Mouse (Mus musculus) adipocyte (in vitro differentiated cells): Measurements from ENCODE around the gene Gtf2a2.
"Not testable (repeated sequence)": the region's sequence is repeated elsewhere in the genome, so short reads cannot be mapped to it uniquely, and the experiment has no call there.

ENCODE experiments used
- DNase-seq: peaks from one replicate; pipeline ENCODE4 v3.0.0-alpha.2; 2016; ENCODE audit warnings: low spot score

The Gtf2a2 gene

DNA sequence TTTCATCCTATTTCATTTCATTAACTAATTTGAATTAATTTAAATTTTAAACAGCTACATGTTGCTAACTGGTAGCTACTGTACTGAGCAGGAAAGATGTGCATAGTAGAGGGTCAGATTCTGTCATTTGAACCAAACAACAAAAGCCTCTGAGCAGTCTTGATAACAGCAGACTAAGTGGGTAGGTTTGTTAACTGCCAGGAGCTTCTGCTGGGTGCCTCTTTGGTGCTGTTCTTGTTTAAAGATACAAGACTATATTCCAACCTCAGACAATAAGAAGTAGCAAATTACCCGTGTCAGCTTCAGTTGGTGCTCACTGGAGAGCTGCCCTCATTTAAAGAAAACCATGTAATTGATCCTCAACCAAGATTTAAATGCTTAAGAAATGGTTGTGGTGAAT, 9.3 kb downstream of the Gtf2a2 start:
- no peak for DNase-seq

DNA sequence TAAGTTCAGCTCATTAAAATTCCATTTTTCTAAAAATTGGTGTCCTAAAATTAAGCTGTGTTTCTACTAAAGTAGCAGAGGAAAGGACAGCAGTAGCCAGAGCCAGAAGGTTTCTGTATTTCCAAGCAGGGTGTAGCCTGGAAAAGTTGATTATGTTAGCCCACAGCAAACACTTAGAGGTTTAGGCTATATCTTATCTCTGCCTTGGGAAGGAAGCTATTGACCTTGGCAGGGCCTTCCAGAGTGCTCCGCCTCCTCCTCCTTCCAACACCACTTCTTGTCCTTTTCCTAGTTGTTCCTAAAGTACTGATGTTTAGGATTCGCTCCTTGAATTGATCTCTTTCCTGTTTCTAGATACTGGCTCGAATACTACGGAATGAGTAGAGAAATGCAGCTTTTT, 9.7 kb downstream of the Gtf2a2 start:
- no peak for DNase-seq

DNA sequence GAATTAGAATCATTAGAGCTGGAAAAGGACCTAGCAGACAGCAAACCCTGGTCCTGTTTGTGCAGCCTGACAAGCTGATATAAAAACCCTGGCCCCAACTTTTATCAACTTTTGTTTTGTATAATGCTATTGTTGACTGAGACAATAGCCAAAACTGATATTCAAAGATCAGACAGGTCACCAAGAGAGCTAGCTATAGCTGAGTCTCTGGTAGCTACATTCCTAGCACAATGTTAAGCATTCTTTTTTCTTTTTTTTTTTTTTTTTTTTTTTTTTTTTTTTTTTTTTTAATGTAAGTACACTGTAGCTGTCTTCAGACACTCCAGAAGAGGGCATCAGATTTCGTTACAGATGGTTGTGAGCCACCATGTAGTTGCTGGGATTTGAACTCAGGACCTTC, 11.3 kb downstream of the Gtf2a2 start:
- not testable (repeated sequence) for DNase-seq

DNA sequence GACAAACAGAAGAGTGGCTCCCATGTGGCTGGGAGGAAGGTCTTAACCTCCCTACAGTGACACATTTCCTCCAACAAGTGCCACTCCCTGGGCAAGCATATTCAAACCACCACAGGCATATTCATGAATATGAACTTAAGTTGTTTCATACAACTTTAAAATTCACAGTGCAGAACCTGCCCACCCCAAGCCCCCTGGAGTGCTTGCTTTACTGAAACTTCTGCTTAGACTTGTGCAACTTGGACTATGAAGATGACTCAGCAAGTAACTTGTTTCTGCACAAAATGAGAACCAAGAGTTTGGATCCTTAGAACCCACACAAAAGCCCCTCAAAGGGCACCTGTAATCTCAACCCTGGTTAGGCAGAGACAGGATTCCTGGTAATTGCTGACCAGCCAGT, 12.3 kb downstream of the Gtf2a2 start:
- DNase-seq, result no peak

DNA sequence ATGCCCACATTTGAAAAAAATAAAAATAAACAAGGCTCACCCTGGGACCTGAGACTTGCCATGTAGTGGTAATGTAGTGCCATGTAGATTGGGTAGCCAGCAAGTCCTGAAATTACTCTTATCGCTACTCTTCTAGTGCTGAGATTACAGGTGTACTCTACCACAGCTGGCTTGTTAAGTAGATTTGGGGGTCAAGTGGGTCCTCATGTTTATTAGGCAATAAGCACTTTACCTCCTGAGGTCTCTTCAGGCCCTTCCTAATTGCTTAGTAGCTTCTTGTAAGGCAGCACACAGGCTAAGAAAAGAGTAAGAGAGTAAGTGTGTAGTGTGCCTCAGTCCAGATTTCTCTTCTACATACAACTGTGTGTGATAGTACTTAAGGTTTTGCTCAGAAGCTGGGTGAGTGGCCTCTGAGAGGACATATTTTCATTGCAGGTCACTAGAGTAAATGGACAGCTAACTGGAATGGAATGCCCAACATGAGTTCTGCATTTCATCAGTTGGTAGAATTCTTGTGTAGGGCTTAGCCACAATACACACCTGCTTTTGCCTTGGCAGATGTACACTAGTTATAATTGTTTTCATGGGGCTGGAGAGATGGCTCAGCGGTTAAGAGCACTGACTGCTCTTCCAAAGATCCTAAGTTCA, 13.1 kb downstream of the Gtf2a2 start:
- DNase-seq, result no peak

DNA sequence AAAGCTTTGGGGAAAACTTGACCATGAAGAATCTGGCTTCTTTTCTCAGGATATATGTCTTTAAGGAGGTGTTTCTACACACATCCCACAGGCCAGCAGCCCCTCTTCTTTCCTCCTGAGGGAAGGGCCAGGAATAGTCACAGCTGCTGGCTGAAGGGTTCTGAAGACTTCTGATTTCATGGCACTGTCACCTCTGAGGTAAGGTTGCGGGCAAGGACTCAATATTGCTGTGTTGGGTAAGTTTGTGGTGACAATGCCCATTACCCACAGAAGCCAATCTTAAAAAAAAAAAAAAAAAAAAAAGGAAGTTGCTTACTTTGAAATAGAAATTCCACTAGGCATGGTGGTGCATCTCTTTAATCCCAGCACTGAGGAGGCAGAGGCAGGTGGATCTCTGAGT, 19.8 kb downstream of the Gtf2a2 start:
- DNase-seq, result no peak

DNA sequence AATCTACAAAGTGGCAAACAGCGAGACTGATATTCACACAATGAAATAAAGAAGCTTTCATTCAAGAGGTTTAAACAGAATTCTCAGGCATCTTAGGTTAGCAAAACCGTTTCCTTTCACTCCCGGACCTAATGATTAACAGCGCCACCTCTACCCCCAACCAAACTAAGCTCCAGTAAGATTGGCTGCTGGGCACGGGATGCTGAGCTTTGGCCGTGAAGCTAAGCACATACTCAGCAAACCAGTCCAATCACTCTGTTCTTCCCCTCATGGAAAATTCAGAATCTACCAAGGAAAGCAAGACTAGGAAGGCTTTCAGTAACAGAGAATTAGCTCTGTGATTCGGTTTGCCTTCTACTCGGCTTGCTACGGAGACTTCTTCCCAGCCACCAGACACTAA, 20.7 kb downstream of the Gtf2a2 start:
- DNase-seq, result no peak

DNA sequence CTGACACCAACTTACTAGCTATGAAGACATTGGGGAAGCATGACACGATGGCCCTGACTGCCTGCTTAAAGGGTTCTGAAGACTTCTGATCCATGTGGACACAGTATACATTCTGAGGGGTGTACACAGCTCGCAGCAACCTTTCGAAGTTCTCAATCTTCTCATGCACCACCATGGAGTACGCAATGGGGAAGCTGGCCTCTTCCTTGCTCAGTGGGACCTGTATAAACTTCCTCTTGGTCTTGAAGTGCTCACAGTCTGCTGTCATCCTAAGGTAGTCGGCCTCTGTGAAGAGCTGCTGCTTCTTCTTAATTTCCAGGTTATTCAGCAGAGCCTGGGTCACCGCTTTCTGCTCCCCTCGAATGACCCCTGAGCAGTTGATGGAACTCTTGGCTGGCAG, 22.4 kb downstream of the Gtf2a2 start:
- DNase-seq, result no peak

DNA sequence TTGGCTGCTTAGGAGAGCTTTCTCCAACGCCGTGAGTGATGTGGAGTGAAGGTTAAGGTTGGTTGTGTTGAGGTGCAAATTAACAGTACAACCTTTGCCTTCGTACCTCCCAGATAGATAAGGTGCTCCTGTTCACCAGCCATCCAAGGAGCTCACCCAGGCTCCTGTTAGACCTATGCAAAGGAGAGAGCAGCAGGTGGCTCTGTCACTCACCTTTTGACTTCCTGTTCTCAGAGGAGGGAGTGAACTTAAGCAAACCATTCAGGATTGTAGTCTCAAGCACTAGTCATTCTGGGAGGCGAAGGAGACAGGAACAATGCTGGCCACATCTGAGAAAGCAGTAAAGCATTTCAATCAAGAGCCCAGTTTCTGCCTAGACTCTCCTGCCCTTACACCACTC, 24.3 kb downstream of the Gtf2a2 start:
- DNase-seq, result no peak

DNA sequence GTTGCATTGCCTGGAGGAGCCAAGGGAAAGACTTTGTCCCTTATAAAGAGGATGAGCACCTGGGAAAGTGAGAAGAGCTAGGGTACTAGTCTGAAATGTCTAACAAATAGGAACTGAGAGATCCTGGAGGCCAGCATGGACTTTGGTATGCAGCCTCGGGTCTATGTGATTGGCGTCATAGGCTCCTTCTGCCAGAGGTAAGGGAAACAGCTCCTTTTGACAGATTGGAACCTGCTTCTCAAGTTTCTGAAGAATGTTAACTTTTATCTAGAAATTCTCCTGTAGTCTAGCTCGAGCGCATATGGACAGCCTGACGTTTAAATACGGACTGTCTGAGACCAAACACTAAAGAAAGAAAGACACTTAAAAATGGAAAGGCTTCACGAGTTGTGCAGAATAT, 25.6 kb downstream of the Gtf2a2 start, which contains the start of gene Gcnt3:
TSS of gene Gcnt3 (minus strand) at position 101 of the 400 bp plus-strand sequence.
- DNase-seq, result no peak

DNA sequence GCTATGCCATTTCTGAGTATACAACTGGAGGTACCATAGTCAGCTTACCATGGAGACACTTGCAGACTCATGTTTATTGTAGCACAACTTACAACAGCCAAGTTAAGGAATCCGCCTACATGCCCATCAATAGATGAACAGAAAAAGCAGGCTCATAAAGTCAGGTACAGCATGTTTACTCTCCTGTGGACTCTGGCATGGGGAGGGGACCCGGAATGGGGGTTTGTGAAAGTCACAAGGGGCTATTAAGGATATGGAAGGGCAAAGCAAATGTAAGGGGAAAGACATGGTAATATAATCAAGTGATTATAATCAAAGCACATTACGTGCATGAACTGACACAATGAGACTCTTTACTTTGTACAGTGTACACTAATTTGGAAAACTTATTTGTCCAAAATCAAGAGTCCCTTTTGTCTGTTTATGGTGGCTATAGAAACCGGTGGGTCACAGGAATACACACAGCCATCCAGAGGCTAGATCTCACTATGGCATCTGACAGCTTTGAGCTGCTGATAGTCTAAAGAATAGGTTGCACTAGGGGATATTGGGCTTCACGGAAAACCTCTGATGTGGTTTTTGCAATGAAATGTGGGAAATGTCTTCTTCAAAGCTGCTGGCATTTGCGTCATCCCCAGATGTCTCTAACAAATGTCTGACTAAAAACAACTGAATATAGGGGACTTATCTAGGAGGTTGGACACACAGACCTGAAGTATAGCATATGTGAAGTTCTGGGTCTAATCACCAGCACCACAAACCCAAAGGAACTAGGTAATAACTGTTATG, 27.4 kb downstream of the Gtf2a2 start:
- no peak for DNase-seq

DNA sequence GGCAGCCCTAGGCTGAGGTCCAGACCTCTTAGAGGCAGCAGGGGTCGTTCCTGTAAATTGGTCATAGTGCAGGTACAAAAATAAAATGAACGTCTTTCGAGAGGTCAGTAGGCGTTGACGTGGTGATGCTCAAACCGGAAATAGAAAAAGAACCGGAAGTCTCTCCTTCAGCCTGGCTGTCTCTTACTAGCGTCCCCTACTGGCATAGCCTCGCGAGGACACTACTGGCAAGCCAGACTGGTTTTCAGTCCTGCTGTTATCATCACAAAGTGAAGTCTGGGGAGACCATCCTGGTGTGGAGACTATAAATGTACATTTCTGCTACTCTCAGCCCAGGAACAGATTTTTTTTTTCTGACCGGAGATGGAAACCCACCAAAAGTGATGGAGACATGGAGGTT, 28.2 kb downstream of the Gtf2a2 start:
- DNase-seq, result no peak

DNA sequence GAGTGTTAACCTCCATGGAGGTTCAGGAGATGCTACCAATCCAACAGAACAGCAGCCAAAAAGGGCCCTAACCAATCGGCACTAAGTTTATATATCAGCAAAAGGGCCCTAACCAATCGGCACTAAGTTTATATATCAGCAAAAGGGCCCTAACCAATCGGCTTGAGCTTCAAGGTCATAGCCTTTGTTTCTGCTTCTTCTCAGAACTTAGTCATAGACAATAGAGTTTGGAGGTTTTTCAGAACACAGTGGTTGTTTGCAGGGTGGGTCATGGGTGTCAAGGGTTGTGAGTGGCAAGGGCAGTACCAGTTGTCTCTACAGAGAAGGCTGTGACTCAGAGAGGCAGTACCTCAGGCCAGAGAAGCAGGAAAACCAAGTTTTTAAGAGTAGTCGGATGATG, 29.8 kb downstream of the Gtf2a2 start:
- no peak for DNase-seq

DNA sequence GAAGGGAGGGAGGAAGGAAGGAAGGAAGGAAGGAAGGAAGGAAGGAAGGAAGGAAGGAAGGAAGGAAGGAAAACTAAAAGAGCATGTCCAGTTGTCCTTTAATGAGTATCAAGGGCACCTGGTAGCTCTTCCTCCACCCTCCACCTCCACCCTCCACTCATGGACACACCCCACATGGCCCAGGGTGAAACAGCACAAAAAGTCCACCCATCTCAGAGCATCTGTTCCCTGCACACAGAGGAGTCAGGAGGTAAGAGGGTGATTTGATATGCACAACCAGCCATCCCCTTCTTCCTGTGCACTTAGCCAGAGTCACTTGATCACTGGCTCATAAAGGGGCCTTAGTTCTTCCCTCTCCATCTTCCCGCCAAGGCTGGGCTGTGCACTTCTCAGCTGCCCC, 30.6 kb downstream of the Gtf2a2 start:
- DNase-seq, result no peak

DNA sequence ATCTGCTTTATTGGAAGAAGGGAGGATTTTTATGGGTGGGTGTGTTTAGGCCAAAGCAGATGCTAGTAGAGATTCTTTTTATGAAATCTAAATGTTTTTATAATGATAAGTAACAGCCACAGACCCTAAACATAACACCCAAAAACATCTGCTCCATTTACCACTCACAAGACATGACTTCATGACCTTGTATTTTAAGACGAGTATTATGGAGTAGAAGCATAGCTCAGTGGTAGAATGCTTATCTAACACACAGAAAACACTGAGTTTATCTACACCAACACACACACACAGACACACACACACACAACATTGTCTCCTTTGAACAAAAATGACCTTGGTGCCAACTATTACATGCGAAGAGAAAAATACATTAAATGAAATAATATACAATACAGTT, 32.5 kb downstream of the Gtf2a2 start:
- no peak for DNase-seq

DNA sequence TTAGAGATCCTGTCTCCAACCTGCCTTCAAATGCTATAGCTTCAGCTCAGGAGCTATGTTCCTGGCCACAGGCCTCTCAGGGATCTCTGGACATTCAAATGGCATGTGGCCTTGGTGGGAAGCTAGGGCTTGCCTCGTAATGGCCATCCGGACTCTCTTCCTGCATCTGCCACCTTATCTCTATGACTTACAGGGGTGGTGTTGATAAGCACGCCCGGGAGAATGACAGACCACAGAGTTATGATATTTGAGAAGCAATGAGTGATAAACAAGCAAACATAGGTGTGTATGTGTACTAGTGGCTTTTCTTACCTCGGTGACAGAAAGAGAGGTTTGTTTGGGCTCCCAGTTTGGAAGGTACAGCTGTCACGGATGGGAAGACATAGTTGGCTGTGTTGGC, 33.9 kb downstream of the Gtf2a2 start:
- DNase-seq, result no peak

DNA sequence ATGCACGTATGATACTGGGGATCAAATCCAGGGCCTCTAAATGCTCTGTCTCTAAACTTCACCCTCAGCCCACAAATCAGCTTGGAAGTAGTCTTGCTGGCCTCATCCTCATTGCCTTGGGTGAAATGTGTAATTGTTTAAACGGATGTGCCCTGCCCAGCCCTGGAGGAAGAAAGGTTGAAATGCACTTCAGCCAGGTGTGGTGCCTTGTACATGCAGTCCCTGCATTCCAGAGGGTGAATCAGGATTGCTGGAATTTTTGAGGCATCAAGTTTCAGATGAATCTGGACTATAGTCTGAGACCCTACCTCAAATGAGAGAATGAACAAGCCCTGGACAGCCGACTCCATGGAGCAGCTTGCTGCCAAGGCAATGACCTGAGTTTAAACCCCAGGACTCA, 35.5 kb downstream of the Gtf2a2 start:
- no peak for DNase-seq

DNA sequence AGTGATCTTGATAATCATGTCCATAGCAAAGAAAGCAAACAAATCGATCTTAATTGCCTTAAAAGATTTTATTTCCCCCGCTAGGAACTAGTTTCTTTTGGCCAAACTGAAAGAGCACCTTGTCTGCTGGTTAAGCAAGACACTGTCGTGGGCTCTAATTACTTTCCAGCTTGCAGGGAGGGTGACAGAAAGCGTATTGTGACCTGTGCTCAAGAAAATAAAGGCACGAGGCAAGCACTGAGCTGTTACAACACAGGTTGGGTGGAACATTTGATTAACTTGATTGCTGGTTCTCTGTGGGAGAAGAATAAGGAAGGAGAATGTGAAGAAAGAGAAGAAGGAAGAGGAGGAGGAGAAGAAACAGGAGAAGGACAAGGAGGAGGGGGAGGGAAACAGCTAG, 35.9 kb downstream of the Gtf2a2 start:
- no peak for DNase-seq

DNA sequence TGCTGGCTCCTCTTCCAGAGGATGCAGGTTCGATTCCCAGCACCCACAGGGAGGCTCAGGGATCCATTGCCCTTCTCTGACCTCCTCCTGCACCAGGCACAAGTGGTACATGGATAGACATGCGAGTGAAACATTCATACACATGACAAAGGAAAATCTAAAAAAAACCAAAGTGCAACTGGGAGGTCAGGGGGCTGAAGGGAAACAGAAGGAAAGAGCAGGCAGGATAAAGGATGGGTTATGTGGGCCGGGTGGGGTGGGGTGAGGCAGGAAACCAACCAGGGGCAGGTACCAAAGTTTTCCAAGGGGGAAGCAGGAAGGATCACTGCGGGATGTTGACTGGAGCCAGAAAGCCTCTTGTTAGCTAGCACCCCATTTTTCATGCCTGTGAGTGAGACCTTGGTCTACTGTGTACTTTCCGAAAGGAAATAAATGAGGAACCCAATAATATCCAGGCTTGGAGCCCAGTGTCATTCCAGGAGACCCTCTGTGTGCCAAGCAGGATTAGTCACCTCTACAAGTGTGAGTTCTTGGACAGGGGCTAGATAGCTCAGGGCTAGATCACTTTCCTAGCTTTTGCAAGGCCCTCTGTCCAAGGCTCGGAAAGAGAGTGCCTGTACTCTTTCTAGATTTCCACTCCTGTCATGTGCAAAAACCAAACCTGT, 36.5 kb downstream of the Gtf2a2 start:
- no peak for DNase-seq

DNA sequence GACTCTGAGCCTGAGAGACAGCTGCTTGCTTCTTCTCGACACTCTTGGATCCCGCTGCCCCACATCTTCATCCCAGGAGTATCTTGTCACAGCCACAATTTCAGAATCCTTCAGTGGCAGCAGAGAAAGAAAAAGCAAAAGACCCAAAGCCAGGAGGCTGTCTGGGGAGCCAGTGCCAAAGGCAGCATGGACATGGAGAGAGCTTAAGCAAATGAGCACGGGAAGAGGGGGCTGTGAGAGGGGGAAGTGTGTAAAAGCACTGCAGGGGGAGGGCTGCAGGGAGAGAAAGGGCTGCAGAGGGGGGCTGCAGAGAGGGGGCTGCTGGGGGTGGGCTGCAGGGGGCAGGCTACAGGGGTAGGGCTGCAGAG, 37.0 kb downstream of the Gtf2a2 start:
- peak; percentile 5 for DNase-seq

DNA sequence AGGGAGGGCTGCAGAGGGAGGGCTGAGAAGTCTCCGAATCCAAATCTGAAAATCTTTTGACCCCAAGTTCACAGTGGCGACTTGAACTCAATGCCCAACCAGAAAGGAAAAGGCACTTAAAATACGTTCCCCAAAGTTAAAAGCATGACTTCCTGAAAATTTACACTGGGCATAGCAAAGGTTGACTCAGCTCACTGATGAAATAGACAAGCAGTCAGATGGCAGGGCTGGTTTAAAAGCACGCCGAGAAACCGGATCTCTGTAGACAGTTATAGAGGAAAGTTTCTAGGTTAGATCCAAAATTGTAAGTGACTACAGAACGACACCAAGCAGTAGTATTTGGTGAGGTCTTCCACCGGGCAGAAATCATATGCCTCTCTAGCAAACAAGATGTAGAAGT, 37.5 kb downstream of the Gtf2a2 start:
- peak; percentile 14 for DNase-seq

DNA sequence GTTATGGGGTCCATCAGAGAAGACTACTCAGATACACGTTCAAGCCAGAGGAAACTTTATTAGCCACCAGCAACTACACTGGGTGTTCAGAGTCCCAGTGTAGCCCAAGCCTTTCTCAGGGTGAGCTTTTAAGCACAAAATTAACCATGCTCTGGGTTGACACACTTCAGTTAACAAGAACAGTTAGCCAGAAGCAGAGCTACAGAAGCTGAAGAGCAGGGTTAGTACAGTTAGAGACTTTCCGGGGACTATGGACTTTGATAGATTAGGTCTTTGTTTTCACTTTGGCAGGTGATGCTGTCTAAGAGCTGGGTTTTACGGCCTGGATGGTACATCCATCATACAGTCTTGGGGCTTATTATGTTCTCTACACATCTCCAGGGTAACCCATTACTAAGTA, 40.4 kb downstream of the Gtf2a2 start:
- DNase-seq, result no peak

DNA sequence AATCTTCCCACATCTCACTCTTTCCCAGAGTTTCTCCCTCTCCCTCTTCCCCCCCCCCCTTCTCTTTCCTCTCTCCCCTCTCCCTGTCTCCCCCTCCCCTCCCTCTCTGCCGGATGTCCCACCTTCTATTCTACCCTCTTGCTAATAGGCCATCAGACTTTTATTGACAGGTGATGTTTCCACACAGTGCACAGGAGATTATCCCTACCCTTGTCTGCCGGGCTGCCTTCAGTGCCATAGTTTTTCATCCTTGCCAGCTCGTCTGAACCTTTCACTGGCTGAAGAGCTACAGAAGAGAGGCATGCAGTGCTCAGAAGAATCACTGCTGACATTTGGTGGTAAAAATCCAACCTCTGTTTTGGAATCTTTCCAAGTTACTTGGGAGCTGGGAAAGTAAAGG, 41.1 kb downstream of the Gtf2a2 start:
- peak; percentile 58 for DNase-seq
